Mouse (Mus musculus): ENCODE data around the gene Wwox. TPM values are rescaled to one million over a fixed set of nuclear protein-coding genes. Genes with fewer than 3 reads are reported as not detected.

Wwox gene
- polyA plus RNA-seq, 1 experiment from 2014 or later = 12.9 TPM

DNA sequence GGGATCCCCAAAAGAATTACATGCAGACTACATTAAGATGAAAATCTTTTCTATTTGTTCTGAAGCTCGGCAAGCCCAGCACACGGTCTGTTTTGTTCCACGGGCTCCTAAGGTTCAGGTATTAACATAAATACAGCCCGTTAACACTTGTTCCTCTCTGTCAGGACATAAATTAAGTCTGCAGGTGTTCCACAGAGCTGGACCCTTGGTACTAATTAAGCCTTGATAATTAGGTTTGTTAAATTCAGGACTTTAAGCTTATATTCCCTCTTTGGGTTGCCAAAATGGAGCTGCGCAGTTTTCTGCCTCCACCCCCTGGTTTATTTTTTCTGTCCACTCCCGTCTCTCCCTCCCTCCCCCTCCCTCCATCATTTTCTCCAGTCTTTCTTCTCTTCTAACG, 638.8 kb downstream of the Wwox start:
- Histone ChIP-seq H3K36me3 (ENCODE audit: control insufficient read depth, insufficient read depth, low read length) (no peaks in the 10 kb centered on the region), H3K9me3 (ENCODE audit: control insufficient read depth, low read length) (no peaks in the 10 kb centered on the region), H3K4me2 (ENCODE audit: low read length) (no peak overlapping the region), H3K4me1 (ENCODE audit: control insufficient read depth, insufficient read depth, low read length) (0 out of 2 replicates have a peak, but pooled peaks cover 2% of the 10 kb centered on the region), H3K9ac (replicated peaks; ENCODE audit: low read length) (no peak overlapping the region), H3K27ac (replicated peaks; ENCODE audit: low read depth, low read length) (no peak overlapping the region), H3K4me3 (replicated peaks; ENCODE audit: low read depth, low read length) (no peak overlapping the region), H3K27me3 (ENCODE audit: control insufficient read depth, insufficient read depth, low read length) (no peaks in the 10 kb centered on the region)
- peak; percentile 25 for DNase-seq
- WGBS = 59% methylated on average over 7 of the region's 7 CpGs
- no peak for ATAC-seq (ENCODE audit: low FRiP score, low TSS enrichment)

DNA sequence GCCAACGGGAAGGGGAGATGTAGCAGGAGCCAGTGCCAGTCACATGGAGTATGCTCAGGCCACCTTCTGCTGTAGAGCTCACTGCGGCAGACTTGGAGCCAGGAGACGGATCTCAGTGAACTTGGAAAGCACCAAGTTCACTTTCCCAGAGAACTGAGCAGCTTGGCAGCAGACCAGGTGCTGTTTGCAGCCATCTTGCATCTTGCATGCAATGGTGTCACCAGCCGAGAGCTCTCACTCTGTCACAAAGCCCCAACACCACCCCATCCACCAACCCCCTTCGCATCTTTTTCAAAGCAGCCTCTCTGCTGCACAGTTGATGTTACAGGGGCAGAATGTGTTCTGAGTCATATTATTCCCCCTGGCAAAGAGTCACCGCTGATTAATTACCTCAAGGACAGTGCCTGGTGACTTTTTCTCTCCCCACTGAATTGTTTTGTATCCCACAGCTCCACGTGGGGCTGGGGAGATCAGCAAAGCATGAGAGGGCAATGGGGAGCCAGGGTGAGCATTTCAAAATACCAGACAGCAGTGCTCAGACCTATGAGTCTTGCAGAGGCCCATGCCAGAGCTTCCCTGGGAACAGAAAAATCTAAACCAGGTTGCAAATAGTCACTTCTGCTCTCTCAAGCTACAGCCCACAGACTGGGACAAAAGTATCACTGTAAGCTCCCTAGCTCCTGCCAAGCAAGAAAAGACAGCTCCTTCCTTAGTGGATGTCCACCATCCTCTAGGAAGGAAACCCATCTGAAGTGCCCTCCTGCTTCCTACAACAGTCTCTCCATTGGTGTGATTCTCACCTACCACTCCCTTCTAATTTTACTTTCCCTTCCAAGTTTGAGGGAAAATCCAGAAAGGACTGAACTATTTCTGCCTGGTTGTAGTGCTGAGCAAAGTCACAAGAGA, 642.1 kb downstream of the Wwox start:
- no peak overlapping the region for H3K4me2 ChIP-seq (ENCODE audit: low read length)
- 74% methylated on average over 7 of the region's 7 CpGs for WGBS
- no peak overlapping the region for H3K27ac ChIP-seq (replicated peaks; ENCODE audit: low read depth, low read length)
- H3K4me1 ChIP-seq (ENCODE audit: control insufficient read depth, insufficient read depth, low read length) = 0 out of 2 replicates have a peak, but pooled peaks cover 2% of the 10 kb centered on the region
- no peak for DNase-seq
- no peaks in the 10 kb centered on the region for H3K9me3 ChIP-seq (ENCODE audit: control insufficient read depth, low read length)
- ATAC-seq (ENCODE audit: low FRiP score, low TSS enrichment) = no peak
- H3K36me3 ChIP-seq (ENCODE audit: control insufficient read depth, insufficient read depth, low read length) = no peaks in the 10 kb centered on the region
- no peak overlapping the region for H3K4me3 ChIP-seq (replicated peaks; ENCODE audit: low read depth, low read length)
- no peak overlapping the region for H3K9ac ChIP-seq (replicated peaks; ENCODE audit: low read length)
- no peaks in the 10 kb centered on the region for H3K27me3 ChIP-seq (ENCODE audit: control insufficient read depth, insufficient read depth, low read length)

DNA sequence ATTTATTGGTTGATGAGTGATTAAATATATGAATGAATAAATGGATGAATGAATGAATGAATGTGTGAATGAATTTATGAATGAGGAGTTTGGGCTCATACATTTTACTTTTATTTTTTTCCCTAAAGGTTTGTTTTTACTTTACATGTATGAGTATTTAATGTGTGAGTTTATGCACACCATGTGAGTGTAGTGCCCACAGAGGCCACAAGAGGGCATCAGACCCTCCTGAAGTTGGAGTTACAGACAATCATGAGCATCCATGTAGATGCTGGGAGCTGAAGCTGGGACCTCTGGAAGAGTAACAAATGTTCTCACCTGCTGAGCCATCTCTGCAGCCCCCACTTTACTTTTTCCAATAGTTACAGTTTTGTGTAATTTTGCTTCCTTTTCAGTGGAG, 648.7 kb downstream of the Wwox start:
- no peak overlapping the region for H3K9ac ChIP-seq (replicated peaks; ENCODE audit: low read length)
- H3K9me3 ChIP-seq (ENCODE audit: control insufficient read depth, low read length) = no peaks in the 10 kb centered on the region
- ATAC-seq (ENCODE audit: low FRiP score, low TSS enrichment) = no peak
- no peak for DNase-seq
- H3K4me3 ChIP-seq (replicated peaks; ENCODE audit: low read depth, low read length) = no peak overlapping the region
- no peaks in the 10 kb centered on the region for H3K27me3 ChIP-seq (ENCODE audit: control insufficient read depth, insufficient read depth, low read length)
- no peak overlapping the region for H3K4me2 ChIP-seq (ENCODE audit: low read length)
- no peaks in the 10 kb centered on the region for H3K4me1 ChIP-seq (ENCODE audit: control insufficient read depth, insufficient read depth, low read length)
- no peak overlapping the region for H3K27ac ChIP-seq (replicated peaks; ENCODE audit: low read depth, low read length)
- no peaks in the 10 kb centered on the region for H3K36me3 ChIP-seq (ENCODE audit: control insufficient read depth, insufficient read depth, low read length)

DNA sequence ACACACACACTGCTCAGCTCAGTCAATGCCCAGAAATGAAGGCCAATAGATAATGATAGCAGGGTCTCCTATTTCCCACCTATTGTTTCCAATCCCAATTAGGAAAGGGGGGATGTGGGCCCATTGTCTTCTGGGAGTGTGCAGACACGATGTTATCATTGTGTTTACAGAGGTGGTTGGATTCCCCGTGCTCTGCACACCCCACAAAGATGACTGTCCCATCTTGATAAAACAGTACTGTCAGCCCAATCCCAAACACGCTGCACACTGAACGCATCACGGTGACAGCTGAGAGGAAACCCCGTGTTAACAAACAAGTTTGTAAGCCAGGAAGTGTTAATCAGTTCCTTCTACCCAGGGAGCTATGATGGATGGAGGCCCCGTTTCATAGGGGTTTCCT, 650.3 kb downstream of the Wwox start:
- H3K4me2 ChIP-seq (ENCODE audit: low read length) = no peak overlapping the region
- H3K36me3 ChIP-seq (ENCODE audit: control insufficient read depth, insufficient read depth, low read length) = no peaks in the 10 kb centered on the region
- WGBS = 81% methylated on average over 7 of the region's 7 CpGs
- ATAC-seq (ENCODE audit: low FRiP score, low TSS enrichment) (no peak), DNase-seq (no peak)
- no peaks in the 10 kb centered on the region for H3K9me3 ChIP-seq (ENCODE audit: control insufficient read depth, low read length)
- H3K4me1 ChIP-seq (ENCODE audit: control insufficient read depth, insufficient read depth, low read length) = no peaks in the 10 kb centered on the region
- no peak overlapping the region for H3K27ac ChIP-seq (replicated peaks; ENCODE audit: low read depth, low read length)
- H3K27me3 ChIP-seq (ENCODE audit: control insufficient read depth, insufficient read depth, low read length) = no peaks in the 10 kb centered on the region
- H3K4me3 ChIP-seq (replicated peaks; ENCODE audit: low read depth, low read length) = no peak overlapping the region
- no peak overlapping the region for H3K9ac ChIP-seq (replicated peaks; ENCODE audit: low read length)

DNA sequence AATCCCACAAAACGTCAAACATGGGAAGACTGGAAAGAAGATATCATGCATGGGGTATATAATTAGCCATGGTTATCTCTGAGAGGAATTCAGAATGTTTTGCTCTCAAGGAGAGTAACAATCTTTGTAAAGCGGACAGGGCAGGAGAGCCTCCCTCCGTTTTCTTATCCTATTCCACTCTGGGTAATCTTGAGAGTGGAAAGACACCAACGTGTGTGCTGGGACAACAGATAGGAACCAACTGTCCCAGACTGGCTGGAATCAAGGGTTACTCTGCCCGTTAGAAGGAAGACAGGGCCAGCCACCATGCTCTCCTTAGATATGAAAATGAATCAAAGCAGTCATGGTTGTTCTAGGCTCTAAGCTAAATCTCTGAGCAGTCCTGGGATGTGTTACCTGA, 650.7 kb downstream of the Wwox start:
- no peak overlapping the region for H3K27ac ChIP-seq (replicated peaks; ENCODE audit: low read depth, low read length)
- H3K27me3 ChIP-seq (ENCODE audit: control insufficient read depth, insufficient read depth, low read length) = no peaks in the 10 kb centered on the region
- H3K4me2 ChIP-seq (ENCODE audit: low read length) = no peak overlapping the region
- WGBS = 88% methylated on average over 5 of the region's 5 CpGs
- DNase-seq (no peak), ATAC-seq (ENCODE audit: low FRiP score, low TSS enrichment) (no peak)
- H3K36me3 ChIP-seq (ENCODE audit: control insufficient read depth, insufficient read depth, low read length) = no peaks in the 10 kb centered on the region
- no peaks in the 10 kb centered on the region for H3K4me1 ChIP-seq (ENCODE audit: control insufficient read depth, insufficient read depth, low read length)
- H3K9me3 ChIP-seq (ENCODE audit: control insufficient read depth, low read length) = no peaks in the 10 kb centered on the region
- no peak overlapping the region for H3K9ac ChIP-seq (replicated peaks; ENCODE audit: low read length)
- H3K4me3 ChIP-seq (replicated peaks; ENCODE audit: low read depth, low read length) = no peak overlapping the region

DNA sequence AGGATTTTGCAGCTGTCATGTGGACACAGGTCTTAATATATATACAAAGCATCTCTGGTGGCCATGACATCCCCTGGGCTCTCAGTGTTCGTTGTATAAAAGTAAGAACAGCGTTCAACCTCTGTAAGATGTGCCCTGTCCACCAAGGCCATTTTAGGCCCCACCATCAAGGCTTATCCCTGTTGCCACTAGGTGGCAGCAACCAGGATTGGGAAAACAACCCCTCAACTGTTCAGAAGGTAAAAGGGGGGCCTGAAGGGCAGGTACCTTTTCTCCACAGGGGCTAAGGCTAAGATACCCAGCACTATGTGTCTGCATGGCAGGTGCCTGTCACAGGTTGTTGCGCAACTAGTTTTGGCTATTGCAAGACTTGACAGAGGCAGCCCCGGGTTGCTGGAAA, 656.1 kb downstream of the Wwox start:
- Histone ChIP-seq H3K4me2 (ENCODE audit: low read length) (no peak overlapping the region), H3K27ac (replicated peaks; ENCODE audit: low read depth, low read length) (no peak overlapping the region), H3K27me3 (ENCODE audit: control insufficient read depth, insufficient read depth, low read length) (no peaks in the 10 kb centered on the region), H3K9me3 (ENCODE audit: control insufficient read depth, low read length) (no peaks in the 10 kb centered on the region), H3K36me3 (ENCODE audit: control insufficient read depth, insufficient read depth, low read length) (no peaks in the 10 kb centered on the region), H3K4me1 (ENCODE audit: control insufficient read depth, insufficient read depth, low read length) (no peaks in the 10 kb centered on the region), H3K9ac (replicated peaks; ENCODE audit: low read length) (no peak overlapping the region), H3K4me3 (replicated peaks; ENCODE audit: low read depth, low read length) (no peak overlapping the region)
- ATAC-seq (ENCODE audit: low FRiP score, low TSS enrichment) (no peak), DNase-seq (peak; percentile 56)
- 75% methylated on average over 4 of the region's 4 CpGs for WGBS

DNA sequence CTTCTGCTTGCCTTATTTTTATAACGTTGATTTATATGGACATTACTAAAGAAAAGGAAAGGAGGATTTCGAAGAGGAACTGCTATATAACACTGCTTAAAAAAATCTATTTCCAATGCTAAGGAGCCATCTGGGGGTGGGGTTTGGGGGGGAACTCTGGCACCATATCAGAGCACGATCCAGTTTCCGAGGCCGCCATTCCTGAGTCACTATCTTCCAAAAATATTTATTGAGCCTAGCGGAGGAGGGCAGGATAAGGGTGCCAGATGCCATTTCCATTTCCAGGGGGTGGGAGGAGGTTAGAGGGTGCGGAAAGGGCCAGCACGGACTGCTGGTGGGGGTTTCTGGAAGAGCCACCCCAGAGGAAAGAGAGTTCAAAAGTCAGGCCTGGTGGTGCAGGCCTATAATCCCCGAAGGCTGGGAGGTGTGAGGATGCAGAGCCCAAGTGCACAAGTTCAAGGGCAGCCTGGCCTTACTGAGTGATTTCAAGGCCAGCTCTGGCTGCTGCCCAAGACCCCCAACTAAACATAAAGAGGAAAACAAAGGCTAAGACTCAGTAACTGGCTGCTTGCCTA, 658.6 kb downstream of the Wwox start:
- no peak overlapping the region for H3K4me2 ChIP-seq (ENCODE audit: low read length)
- ATAC-seq (ENCODE audit: low FRiP score, low TSS enrichment) = no peak
- no peak overlapping the region for H3K27ac ChIP-seq (replicated peaks; ENCODE audit: low read depth, low read length)
- no peak for DNase-seq
- no peak overlapping the region for H3K9ac ChIP-seq (replicated peaks; ENCODE audit: low read length)
- H3K9me3 ChIP-seq (ENCODE audit: control insufficient read depth, low read length) = no peaks in the 10 kb centered on the region
- WGBS = 88% methylated on average over 9 of the region's 9 CpGs
- H3K27me3 ChIP-seq (ENCODE audit: control insufficient read depth, insufficient read depth, low read length) = no peaks in the 10 kb centered on the region
- no peak overlapping the region for H3K4me3 ChIP-seq (replicated peaks; ENCODE audit: low read depth, low read length)
- no peaks in the 10 kb centered on the region for H3K4me1 ChIP-seq (ENCODE audit: control insufficient read depth, insufficient read depth, low read length)
- H3K36me3 ChIP-seq (ENCODE audit: control insufficient read depth, insufficient read depth, low read length) = no peaks in the 10 kb centered on the region

DNA sequence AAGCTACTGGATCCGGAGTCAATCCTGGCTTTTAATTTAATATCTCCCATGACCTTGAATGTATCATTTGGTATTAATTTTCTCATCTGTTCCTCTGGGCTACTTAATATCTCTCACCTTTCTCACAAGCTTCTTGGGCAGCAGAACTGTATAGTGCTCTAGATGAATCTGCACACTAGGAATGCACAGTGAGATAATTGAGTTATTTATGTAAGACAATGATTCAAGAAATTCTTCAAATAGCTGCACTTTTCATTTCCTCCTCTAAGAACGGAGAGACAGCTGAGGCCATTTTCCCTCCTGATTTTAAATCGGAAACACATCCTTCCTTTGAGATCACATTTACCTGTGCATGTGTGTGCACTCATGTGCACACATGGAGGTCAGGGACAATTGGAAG, 669.9 kb downstream of the Wwox start:
- Histone ChIP-seq H3K27ac (replicated peaks; ENCODE audit: low read depth, low read length) (no peak overlapping the region), H3K4me3 (replicated peaks; ENCODE audit: low read depth, low read length) (no peak overlapping the region), H3K4me2 (ENCODE audit: low read length) (no peak overlapping the region), H3K36me3 (ENCODE audit: control insufficient read depth, insufficient read depth, low read length) (no peaks in the 10 kb centered on the region), H3K9ac (replicated peaks; ENCODE audit: low read length) (no peak overlapping the region), H3K9me3 (ENCODE audit: control insufficient read depth, low read length) (no peaks in the 10 kb centered on the region), H3K27me3 (ENCODE audit: control insufficient read depth, insufficient read depth, low read length) (no peaks in the 10 kb centered on the region), H3K4me1 (ENCODE audit: control insufficient read depth, insufficient read depth, low read length) (0 out of 2 replicates have a peak, but pooled peaks cover under 1% of the 10 kb centered on the region)
- no peak for ATAC-seq (ENCODE audit: low FRiP score, low TSS enrichment)
- no peak for DNase-seq
- WGBS = 82% methylated on average over 3 of the region's 3 CpGs

DNA sequence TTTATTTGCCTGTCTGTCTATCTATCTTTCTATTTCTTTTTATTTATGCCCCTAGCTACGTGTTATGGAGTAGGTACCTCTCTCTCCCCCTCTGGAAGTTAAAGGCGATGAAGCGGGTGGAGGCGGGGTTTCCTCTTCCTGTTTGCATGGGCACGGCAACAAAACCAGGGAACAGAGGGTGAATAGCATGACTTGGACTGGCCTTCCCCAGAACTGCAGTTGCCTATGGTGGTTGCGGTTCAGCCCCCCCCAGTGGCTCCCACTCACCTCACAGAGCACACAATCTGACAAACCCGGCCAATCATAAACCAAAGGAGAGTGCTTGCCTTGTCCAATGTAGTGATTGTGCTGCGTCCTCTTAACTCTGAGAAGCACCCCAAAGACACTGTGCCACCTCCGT, 671.0 kb downstream of the Wwox start:
- Histone ChIP-seq H3K9ac (replicated peaks; ENCODE audit: low read length) (no peak overlapping the region), H3K4me3 (replicated peaks; ENCODE audit: low read depth, low read length) (no peak overlapping the region), H3K36me3 (ENCODE audit: control insufficient read depth, insufficient read depth, low read length) (no peaks in the 10 kb centered on the region), H3K27ac (replicated peaks; ENCODE audit: low read depth, low read length) (no peak overlapping the region), H3K27me3 (ENCODE audit: control insufficient read depth, insufficient read depth, low read length) (no peaks in the 10 kb centered on the region), H3K4me1 (ENCODE audit: control insufficient read depth, insufficient read depth, low read length) (peaks cover 3% of the 10 kb centered on the region; the same call in 1 of the 2 replicates), H3K9me3 (ENCODE audit: control insufficient read depth, low read length) (no peaks in the 10 kb centered on the region), H3K4me2 (ENCODE audit: low read length) (no peak overlapping the region)
- ATAC-seq (ENCODE audit: low FRiP score, low TSS enrichment) = no peak
- DNase-seq = no peak
- 92% methylated on average over 9 of the region's 9 CpGs for WGBS
